Mouse (Mus musculus): Measurements from ENCODE around the gene Acsl1. TPM values are rescaled to one million over a fixed set of nuclear protein-coding genes. Genes with fewer than 3 reads are reported as not detected.

Acsl1 gene
- polyA plus RNA-seq, 1 experiment from 2014 or later, result 16.1 TPM

GRCm38 (mm10) chr8:46479794-46480532 is 9.1 kb downstream of the Acsl1 start:
- Histone ChIP-seq H3K4me1 (ENCODE audit: control insufficient read depth, insufficient read depth, low read length) (0 out of 2 replicates have a peak, but pooled peaks cover 8% of the 10 kb centered on the region), H3K27me3 (ENCODE audit: control insufficient read depth, insufficient read depth, low read length) (no peaks in the 10 kb centered on the region), H3K36me3 (ENCODE audit: control insufficient read depth, insufficient read depth, low read length) (no peaks in the 10 kb centered on the region), H3K4me3 (ENCODE audit: low read length) (no peak overlapping the region), H3K27ac (ENCODE audit: low read depth, low read length) (no peak overlapping the region), H3K9ac (ENCODE audit: low read depth, low read length) (no peak overlapping the region), H3K9me3 (ENCODE audit: control insufficient read depth, low read length) (no peaks in the 10 kb centered on the region), H3K4me2 (replicated peaks; ENCODE audit: low read depth, low read length) (no peak overlapping the region)
- ATAC-seq (ENCODE audit: low FRiP score, low TSS enrichment), result no peak
- whole genome bisulfite sequencing, result 38% methylated on average over 7 of the region's 7 CpGs

- ATAC-seq (ENCODE audit: low FRiP score, low TSS enrichment), result no peak
- H3K9ac ChIP-seq (ENCODE audit: low read depth, low read length), result no peak overlapping the region
- no peak overlapping the region for H3K4me3 ChIP-seq (ENCODE audit: low read length)
- H3K4me2 ChIP-seq (replicated peaks; ENCODE audit: low read depth, low read length), result no peak overlapping the region
- no peaks in the 10 kb centered on the region for H3K36me3 ChIP-seq (ENCODE audit: control insufficient read depth, insufficient read depth, low read length)
- no peaks in the 10 kb centered on the region for H3K9me3 ChIP-seq (ENCODE audit: control insufficient read depth, low read length)
- 0 out of 2 replicates have a peak, but pooled peaks cover 8% of the 10 kb centered on the region for H3K4me1 ChIP-seq (ENCODE audit: control insufficient read depth, insufficient read depth, low read length)
- no peak overlapping the region for H3K27ac ChIP-seq (ENCODE audit: low read depth, low read length)
- no peaks in the 10 kb centered on the region for H3K27me3 ChIP-seq (ENCODE audit: control insufficient read depth, insufficient read depth, low read length)
- 38% methylated on average over 6 of the region's 6 CpGs for WGBS
Observed at GRCm38 (mm10) chr8:46480533-46480900, 9.7 kb downstream of the Acsl1 start.

- H3K36me3 ChIP-seq (ENCODE audit: control insufficient read depth, insufficient read depth, low read length), result no peaks in the 10 kb centered on the region
- no peak overlapping the region for H3K9ac ChIP-seq (ENCODE audit: low read depth, low read length)
- no peak overlapping the region for H3K27ac ChIP-seq (ENCODE audit: low read depth, low read length)
- H3K4me3 ChIP-seq (ENCODE audit: low read length), result no peak overlapping the region
- ATAC-seq (ENCODE audit: low FRiP score, low TSS enrichment), result no peak
- WGBS, result 93% methylated on average over 4 of the region's 4 CpGs
- 0 out of 2 replicates have a peak, but pooled peaks cover 8% of the 10 kb centered on the region for H3K4me1 ChIP-seq (ENCODE audit: control insufficient read depth, insufficient read depth, low read length)
- no peaks in the 10 kb centered on the region for H3K9me3 ChIP-seq (ENCODE audit: control insufficient read depth, low read length)
- H3K4me2 ChIP-seq (replicated peaks; ENCODE audit: low read depth, low read length), result no peak overlapping the region
- H3K27me3 ChIP-seq (ENCODE audit: control insufficient read depth, insufficient read depth, low read length), result no peaks in the 10 kb centered on the region
Observed at GRCm38 (mm10) chr8:46482771-46483170, 11.9 kb downstream of the Acsl1 start.

GRCm38 (mm10) chr8:46483247-46483646 is 12.4 kb downstream of the Acsl1 start:
- H3K27ac ChIP-seq (ENCODE audit: low read depth, low read length), result no peak overlapping the region

GRCm38 (mm10) chr8:46484077-46484476 is 13.2 kb downstream of the Acsl1 start:
- Histone ChIP-seq H3K4me1 (ENCODE audit: control insufficient read depth, insufficient read depth, low read length) (0 out of 2 replicates have a peak, but pooled peaks cover 8% of the 10 kb centered on the region), H3K4me2 (replicated peaks; ENCODE audit: low read depth, low read length) (no peak overlapping the region), H3K36me3 (ENCODE audit: control insufficient read depth, insufficient read depth, low read length) (no peaks in the 10 kb centered on the region), H3K27me3 (ENCODE audit: control insufficient read depth, insufficient read depth, low read length) (no peaks in the 10 kb centered on the region), H3K9me3 (ENCODE audit: control insufficient read depth, low read length) (no peaks in the 10 kb centered on the region), H3K4me3 (ENCODE audit: low read length) (no peak overlapping the region), H3K9ac (ENCODE audit: low read depth, low read length) (no peak overlapping the region), H3K27ac (ENCODE audit: low read depth, low read length) (no peak overlapping the region)
- 35% methylated on average over 4 of the region's 4 CpGs for WGBS
- no peak for ATAC-seq (ENCODE audit: low FRiP score, low TSS enrichment)

More at GRCm38 (mm10) chr8:46483247-46483646, 12.4 kb downstream of the Acsl1 start:
- no peak overlapping the region for H3K4me3 ChIP-seq (ENCODE audit: low read length)
- ATAC-seq (ENCODE audit: low FRiP score, low TSS enrichment), result no peak
- no peaks in the 10 kb centered on the region for H3K9me3 ChIP-seq (ENCODE audit: control insufficient read depth, low read length)
- no peak overlapping the region for H3K9ac ChIP-seq (ENCODE audit: low read depth, low read length)
- H3K27me3 ChIP-seq (ENCODE audit: control insufficient read depth, insufficient read depth, low read length), result no peaks in the 10 kb centered on the region
- WGBS, result 83% methylated on average over 4 of the region's 4 CpGs
- H3K4me1 ChIP-seq (ENCODE audit: control insufficient read depth, insufficient read depth, low read length), result 0 out of 2 replicates have a peak, but pooled peaks cover 8% of the 10 kb centered on the region
- H3K36me3 ChIP-seq (ENCODE audit: control insufficient read depth, insufficient read depth, low read length), result no peaks in the 10 kb centered on the region
- H3K4me2 ChIP-seq (replicated peaks; ENCODE audit: low read depth, low read length), result no peak overlapping the region

GRCm38 (mm10) chr8:46484931-46485463 is 14.2 kb downstream of the Acsl1 start:
- Histone ChIP-seq H3K4me3 (ENCODE audit: low read length) (no peak overlapping the region), H3K9ac (ENCODE audit: low read depth, low read length) (no peak overlapping the region), H3K27ac (ENCODE audit: low read depth, low read length) (no peak overlapping the region), H3K36me3 (ENCODE audit: control insufficient read depth, insufficient read depth, low read length) (no peaks in the 10 kb centered on the region), H3K4me1 (ENCODE audit: control insufficient read depth, insufficient read depth, low read length) (0 out of 2 replicates have a peak, but pooled peaks cover 6% of the 10 kb centered on the region), H3K9me3 (ENCODE audit: control insufficient read depth, low read length) (no peaks in the 10 kb centered on the region), H3K27me3 (ENCODE audit: control insufficient read depth, insufficient read depth, low read length) (no peaks in the 10 kb centered on the region), H3K4me2 (replicated peaks; ENCODE audit: low read depth, low read length) (no peak overlapping the region)
- WGBS, result 92% methylated on average over 8 of the region's 8 CpGs
- no peak for ATAC-seq (ENCODE audit: low FRiP score, low TSS enrichment)

GRCm38 (mm10) chr8:46488085-46488561 is 17.3 kb downstream of the Acsl1 start:
- WGBS, result 29% methylated on average over 7 of the region's 7 CpGs
- H3K27ac ChIP-seq (ENCODE audit: low read depth, low read length), result no peak overlapping the region

GRCm38 (mm10) chr8:46489196-46489595 is 18.4 kb downstream of the Acsl1 start:
- no peaks in the 10 kb centered on the region for H3K4me1 ChIP-seq (ENCODE audit: control insufficient read depth, insufficient read depth, low read length)
- no peak overlapping the region for H3K4me3 ChIP-seq (ENCODE audit: low read length)
- no peaks in the 10 kb centered on the region for H3K27me3 ChIP-seq (ENCODE audit: control insufficient read depth, insufficient read depth, low read length)
- ATAC-seq (ENCODE audit: low FRiP score, low TSS enrichment), result no peak
- WGBS, result 76% methylated on average over 1 of the region's 1 CpGs
- H3K36me3 ChIP-seq (ENCODE audit: control insufficient read depth, insufficient read depth, low read length), result no peaks in the 10 kb centered on the region
- no peak overlapping the region for H3K9ac ChIP-seq (ENCODE audit: low read depth, low read length)
- no peaks in the 10 kb centered on the region for H3K9me3 ChIP-seq (ENCODE audit: control insufficient read depth, low read length)
- H3K27ac ChIP-seq (ENCODE audit: low read depth, low read length), result no peak overlapping the region
- no peak overlapping the region for H3K4me2 ChIP-seq (replicated peaks; ENCODE audit: low read depth, low read length)

More at GRCm38 (mm10) chr8:46488085-46488561, 17.3 kb downstream of the Acsl1 start:
- Histone ChIP-seq H3K36me3 (ENCODE audit: control insufficient read depth, insufficient read depth, low read length) (no peaks in the 10 kb centered on the region), H3K4me3 (ENCODE audit: low read length) (no peak overlapping the region), H3K9me3 (ENCODE audit: control insufficient read depth, low read length) (no peaks in the 10 kb centered on the region), H3K4me2 (replicated peaks; ENCODE audit: low read depth, low read length) (no peak overlapping the region), H3K27me3 (ENCODE audit: control insufficient read depth, insufficient read depth, low read length) (no peaks in the 10 kb centered on the region), H3K9ac (ENCODE audit: low read depth, low read length) (no peak overlapping the region), H3K4me1 (ENCODE audit: control insufficient read depth, insufficient read depth, low read length) (no peaks in the 10 kb centered on the region)
- ATAC-seq (ENCODE audit: low FRiP score, low TSS enrichment), result no peak

GRCm38 (mm10) chr8:46490250-46490649 is 19.4 kb downstream of the Acsl1 start:
- no peak for ATAC-seq (ENCODE audit: low FRiP score, low TSS enrichment)
- WGBS, result 93% methylated on average over 8 of the region's 8 CpGs
- no peak overlapping the region for H3K4me2 ChIP-seq (replicated peaks; ENCODE audit: low read depth, low read length)
- H3K27me3 ChIP-seq (ENCODE audit: control insufficient read depth, insufficient read depth, low read length), result no peaks in the 10 kb centered on the region
- H3K9ac ChIP-seq (ENCODE audit: low read depth, low read length), result no peak overlapping the region
- no peaks in the 10 kb centered on the region for H3K4me1 ChIP-seq (ENCODE audit: control insufficient read depth, insufficient read depth, low read length)
- no peak overlapping the region for H3K4me3 ChIP-seq (ENCODE audit: low read length)
- no peak overlapping the region for H3K27ac ChIP-seq (ENCODE audit: low read depth, low read length)
- H3K36me3 ChIP-seq (ENCODE audit: control insufficient read depth, insufficient read depth, low read length), result no peaks in the 10 kb centered on the region
- no peaks in the 10 kb centered on the region for H3K9me3 ChIP-seq (ENCODE audit: control insufficient read depth, low read length)
